Mouse (Mus musculus) mesoderm, embryonic 11.5 days (tissue): ENCODE measurements around the gene Zbtb17.
A peak's percentile ranks its signal among the peaks of the same experiment; 100 is the strongest.

ENCODE experiments used
- DNase-seq: peaks from one replicate; pipeline ENCODE4 v3.0.0-alpha.2; 2012; ENCODE audit warnings: low read depth, low spot score

Zbtb17 gene

DNA sequence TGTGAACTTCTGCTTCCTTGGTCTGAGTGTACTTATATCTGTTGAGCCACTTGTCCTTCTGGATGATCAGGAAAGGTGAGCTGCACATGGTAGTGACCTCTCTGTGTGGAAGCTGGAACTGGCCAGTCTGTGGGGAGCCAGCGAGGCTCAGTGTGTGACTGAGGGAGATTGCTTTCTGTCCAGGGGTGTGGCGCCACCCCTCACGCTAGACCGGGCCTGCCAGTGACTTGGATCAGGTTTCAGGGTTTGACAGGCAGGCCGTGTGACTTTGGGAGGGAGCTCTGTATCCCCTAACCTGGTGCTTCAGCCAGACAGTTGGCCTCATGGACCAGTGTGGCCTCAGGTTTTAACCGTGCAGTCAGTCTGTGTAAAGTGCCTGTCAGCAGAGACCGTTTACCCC lies 13.8 kb downstream of the Zbtb17 start:
- peak; percentile 34 for DNase-seq

DNA sequence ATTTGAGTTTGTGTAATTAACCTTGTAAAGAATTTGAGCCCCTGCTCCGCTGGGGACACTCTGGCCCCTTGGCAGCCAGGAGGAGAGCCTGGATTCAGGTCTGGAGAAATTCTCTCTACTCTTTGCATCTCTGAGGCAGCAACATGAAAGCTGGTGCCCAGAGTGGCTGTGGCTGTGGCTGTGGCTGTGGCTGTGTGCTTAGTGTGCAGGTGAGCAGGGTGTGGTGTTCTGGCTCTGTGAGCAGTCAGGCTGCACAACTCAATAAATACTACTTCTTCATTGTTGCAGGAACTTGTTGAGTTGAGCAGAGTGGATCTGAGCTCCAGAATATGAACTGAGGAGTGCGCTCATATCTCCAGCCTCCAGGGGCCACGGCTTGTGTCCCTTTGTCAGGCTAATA lies 14.4 kb downstream of the Zbtb17 start:
- DNase-seq: no peak

DNA sequence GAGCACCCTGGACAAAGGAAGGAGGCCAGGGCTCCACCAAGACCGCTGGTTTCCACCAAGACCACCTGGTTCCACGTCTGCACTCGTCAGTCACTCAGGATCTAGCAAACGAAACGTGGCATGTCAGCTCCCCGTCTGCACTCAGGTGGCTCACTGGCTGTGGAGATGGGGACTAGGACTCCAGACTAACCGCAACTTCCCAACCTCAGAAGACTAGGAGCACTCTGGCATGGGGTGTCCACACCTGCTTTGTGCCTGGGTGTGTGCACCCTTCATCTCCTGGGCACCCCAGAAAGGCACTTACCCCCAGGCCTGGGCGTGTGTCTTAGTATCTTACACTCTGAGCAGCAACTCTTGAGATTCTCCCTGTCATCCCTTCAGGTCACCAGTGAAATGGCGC lies 15.3 kb downstream of the Zbtb17 start:
- no peak for DNase-seq

DNA sequence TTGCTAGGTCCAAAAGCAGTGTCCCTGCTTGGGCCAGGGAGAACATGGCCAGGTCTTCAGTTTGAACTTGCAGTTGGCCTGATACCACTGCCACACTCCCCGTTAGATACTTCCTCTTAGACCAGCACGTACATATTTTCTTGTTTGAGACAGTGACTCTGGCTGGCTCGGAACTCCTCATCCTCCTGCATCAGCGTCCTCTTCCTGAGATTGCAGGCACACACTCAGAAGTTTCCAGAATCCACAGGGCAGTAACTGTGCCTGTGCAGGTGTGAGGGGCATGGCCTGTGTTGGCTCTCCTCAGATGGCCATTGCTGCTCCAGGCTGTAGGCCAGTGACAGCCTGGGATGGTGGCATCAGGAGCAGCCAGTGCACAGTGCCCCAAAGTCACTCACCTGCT lies 16.0 kb downstream of the Zbtb17 start:
- DNase-seq: no peak

DNA sequence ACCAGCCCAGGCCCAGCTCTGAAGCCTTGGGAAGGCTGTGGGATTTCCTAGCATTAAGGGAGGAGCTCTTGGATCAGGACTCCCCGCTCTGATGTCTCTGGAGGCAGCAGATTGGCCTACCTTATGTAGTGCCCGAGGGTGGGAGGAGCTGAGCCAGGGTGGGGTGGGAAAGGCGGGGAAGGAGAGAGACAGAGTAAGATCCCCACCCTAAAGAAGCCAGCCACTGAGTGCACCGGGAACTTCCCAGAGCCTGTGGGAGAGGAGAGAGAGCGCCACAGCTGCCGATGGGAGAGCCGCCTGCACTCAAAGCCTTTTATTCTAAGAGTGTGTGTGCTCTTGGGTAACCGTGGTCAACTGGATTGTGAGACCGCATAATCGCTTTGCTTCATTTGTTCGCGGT lies 16.6 kb downstream of the Zbtb17 start:
- DNase-seq: no peak

DNA sequence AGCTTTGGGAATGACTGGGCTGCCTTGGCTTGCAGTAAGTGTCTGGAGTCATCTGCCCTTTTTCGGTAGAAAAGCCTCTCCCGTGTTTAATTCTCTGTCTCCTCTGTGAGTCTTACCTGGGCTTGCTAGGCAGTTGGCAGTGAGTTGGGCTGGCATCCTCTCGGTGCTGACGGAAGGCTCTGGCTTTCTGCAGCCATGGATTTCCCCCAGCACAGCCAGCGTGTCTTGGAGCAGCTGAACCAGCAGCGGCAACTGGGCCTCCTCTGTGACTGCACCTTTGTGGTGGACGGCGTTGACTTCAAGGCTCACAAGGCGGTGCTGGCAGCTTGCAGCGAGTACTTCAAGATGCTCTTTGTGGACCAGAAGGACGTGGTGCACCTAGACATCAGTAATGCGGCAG lies 17.1 kb downstream of the Zbtb17 start:
- no peak for DNase-seq

DNA sequence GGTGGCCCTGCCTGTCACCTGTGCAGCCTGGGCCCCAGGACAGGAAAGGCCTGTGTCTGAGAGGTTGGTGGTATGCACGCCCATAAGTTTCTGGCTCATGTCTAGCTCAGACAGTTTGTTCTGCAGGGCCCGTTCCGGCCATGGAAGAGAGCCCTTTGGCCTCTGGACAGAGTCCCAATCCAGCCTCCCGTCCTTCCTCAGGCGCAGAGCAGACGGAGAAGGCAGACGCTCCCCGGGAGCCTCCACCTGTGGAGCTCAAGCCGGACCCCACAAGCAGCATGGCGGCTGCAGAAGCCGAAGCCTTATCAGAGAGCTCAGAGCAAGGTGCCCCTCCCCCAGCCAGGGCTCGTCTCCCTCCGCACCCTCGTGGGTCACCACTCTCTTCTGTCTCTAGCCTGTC lies 19.0 kb downstream of the Zbtb17 start:
- no peak for DNase-seq

DNA sequence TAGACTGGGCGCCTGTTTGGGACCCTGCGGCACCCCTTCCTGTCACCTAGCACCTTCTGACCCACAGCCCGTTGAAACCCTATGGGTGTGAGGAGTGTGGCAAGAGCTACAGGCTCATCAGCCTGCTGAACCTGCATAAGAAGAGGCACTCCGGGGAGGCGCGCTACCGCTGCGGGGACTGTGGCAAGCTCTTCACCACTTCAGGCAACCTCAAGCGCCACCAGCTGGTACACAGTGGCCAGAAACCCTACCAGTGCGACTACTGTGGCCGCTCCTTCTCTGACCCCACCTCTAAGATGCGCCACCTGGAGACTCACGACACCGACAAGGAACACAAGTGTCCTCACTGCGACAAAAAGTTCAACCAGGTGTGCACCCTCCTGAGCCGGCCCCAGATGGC lies 20.3 kb downstream of the Zbtb17 start:
- no peak for DNase-seq

DNA sequence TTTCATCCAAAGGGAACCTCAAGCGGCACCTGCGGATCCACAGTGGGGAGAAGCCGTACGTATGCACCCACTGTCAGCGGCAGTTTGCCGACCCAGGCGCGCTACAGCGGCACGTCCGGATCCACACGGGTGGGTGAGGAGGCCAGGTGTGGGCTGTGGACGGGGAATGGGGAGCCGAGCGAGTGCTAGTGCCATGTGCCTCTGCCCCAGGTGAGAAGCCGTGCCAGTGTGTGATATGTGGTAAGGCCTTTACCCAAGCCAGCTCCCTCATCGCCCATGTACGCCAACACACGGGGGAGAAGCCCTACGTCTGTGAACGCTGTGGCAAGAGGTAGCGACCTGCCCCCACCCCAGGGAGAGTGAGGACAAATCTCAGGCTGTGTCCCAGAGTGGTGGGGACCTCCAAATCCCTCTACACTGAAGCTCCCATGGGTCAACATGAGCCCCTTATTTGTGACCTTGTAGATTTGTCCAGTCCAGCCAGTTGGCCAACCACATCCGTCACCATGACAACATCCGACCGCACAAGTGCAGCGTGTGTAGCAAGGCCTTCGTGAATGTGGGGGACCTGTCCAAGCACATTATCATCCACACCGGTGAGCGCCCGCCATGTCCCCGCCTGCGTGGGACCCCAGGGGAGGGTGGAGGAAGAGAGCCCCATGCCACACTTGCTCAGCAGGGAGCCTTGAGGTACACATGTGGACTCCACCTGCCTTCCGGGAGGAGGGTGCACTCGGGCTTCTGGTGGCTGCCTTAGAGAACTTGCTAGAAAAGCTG lies 21.2 kb downstream of the Zbtb17 start:
- DNase-seq: no peak

DNA sequence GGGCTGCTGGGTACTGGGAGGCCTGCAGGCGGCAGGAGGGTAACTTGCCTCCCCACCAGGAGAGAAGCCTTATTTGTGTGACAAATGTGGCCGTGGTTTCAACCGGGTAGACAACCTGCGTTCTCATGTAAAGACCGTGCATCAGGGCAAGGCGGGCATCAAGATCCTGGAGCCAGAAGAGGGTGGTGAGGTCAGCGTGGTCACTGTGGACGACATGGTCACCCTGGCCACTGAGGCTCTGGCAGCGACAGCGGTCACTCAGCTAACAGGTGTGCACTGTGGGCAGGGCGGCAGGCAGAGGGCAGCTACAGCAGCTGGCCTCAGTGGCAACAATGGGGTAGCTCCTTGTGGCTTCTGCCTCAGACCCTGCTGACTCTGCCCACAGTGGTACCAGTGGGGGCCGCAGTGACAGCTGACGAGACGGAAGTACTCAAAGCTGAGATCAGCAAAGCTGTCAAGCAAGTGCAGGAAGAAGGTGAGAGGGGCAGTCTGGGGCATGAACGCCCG lies 21.9 kb downstream of the Zbtb17 start:
- no peak for DNase-seq

DNA sequence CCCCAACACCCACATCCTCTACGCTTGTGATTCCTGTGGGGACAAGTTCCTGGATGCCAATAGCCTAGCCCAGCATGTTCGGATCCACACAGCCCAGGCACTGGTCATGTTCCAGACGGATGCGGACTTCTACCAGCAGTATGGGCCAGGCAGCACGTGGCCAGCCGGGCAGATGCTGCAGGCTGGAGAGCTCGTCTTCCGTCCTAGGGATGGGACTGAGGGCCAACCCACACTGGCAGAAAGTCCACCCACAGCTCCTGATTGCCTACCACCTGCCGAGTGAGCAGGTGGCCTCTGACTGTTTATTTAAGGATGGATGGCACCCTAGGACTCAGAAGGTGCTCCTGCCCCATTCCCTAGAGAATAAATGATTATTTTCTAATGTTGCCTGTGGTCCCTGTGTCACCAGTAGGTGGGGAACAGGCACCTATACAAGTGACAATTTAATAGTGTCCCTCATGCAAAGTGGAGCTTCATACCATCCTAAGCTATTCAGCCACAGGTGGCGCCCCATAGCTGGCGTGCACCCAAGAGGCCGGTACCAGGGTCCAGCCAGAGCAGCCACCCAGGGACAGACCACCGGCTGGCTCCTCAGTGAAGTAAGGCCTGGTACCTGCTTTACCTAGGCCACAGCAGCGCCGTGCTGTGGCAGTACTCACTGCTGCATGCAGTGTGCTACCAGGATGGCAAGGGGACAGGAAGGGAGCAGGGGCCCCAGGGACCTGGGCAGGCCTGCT lies 22.6 kb downstream of the Zbtb17 start:
- DNase-seq: no peak

DNA sequence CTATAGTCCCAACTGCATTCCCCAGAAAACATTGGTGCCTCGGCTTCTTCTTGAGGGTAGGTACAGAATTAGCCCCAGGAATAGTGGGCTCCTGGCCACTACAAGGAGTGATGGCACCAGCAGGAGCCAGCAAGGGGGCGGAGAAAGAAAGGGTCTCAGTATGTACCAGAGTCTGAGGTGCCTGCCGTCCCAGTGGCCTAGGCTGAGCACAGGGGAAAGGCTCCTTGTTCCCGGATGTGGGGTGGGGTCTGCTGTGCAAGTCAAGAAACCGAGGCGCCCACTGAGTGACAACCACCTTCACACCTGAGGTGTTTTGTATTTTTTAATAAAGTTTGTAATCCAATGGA lies 23.1 kb downstream of the Zbtb17 start:
- no peak for DNase-seq

DNA sequence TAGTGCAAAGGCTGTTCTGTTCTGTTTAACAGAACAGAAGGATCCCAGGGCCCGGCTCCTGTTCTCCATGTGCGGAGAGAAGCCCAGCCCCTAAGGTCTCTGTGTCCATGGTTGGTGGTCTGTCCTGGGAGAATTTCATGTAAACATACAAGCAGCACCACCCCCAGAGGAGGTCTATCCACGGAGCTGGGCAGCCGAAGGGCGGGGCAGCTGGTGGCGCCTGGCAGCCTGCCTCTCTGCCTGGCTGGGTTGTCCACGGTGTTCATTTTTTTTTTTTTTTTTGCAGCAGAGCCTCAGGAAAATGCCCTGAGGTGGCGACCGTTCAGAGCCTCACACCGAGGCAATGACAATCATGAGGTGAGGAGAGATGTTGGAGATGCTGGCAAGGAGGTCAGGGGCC lies 24.1 kb downstream of the Zbtb17 start:
- no peak for DNase-seq

DNA sequence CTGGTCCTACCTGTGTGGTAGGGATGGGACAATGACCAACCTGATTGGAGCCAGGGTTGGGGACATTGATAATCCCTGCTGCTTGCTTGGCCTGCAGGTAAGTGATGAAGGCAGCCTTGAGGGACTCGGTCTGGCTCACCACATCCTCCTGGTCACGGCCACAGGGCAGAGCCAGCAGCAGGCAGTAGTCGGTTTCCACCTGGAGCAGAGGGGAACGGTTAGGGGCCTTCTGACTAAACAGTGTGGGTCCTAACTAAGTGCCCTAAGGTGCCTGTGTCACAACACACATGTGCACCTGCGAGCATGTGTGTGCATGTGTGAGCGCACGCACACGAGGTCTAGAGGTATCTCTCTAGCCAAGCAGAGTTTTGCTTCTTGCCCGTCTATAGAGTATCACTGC lies 24.9 kb downstream of the Zbtb17 start:
- no peak for DNase-seq

DNA sequence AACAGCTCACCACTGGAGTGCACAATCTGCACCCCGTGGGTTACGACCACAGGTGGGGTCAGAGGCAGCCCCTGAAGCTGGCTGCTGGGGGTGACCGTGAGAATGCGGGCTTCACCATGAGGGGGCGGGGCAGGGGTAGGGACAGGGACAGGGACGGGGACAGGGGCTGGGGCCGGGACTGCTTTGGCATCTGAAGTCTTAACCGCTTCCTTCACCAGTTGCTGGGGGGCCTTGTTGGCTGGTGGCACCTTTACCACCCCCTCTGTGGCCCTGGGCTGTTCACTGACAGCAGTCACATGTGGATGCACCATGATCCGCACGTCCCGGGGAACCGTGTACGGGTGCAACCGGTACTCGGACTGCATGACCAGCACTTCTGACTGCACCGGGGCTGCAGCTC lies 27.0 kb downstream of the Zbtb17 start:
- no peak for DNase-seq

DNA sequence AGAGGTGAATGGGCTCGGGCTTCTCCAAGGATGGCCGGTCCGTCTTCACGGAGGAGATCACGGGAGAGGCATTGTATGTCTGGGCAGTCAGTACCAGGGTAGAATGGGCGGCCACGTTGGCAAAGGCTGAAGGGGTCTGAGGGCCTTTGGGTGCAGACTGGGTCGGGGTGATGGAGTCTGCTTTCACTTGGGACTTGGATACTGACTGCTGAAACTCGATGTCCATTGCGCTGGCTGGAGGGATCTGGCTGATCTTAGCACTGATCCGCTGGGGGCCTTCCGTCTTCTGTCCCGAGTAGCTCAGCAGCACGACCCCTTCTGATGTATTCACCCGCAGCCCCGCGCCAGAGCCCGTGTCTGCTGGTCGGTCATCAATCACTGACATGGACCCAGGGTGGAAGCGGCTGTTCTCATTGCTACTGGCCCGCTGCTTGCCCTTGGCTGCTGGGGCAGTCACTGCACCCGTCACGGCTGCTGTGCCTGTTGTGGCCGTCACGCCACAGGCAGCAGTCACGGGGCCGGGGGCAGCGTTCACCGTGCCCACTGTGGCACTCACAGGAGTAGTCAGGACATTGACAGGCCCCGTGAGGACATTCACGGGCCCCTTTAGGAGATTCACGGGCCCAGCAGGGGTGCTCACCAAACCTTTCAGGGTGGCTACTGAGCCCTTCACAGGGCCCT lies 28.3 kb downstream of the Zbtb17 start:
- DNase-seq: peak; percentile 23

DNA sequence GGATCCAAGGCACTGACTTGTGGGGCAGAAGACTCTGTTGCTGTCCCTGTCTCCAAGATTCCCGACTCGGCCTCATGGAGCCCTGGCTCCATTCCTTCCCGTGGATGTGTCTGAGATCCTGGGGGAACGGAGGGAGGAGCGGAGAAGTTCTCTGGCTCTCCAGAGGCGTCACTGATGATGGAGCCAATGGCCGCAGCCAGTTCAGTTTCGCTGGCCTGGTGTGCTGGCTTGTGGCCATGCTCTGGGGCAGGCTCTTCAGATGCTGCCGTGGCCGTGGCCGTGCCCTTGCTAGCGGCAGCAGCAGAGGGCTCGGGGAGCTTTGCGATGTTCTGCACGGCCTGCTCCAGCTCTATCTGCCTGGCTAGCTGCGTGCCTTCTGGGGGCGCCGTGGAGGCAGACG lies 30.0 kb downstream of the Zbtb17 start:
- DNase-seq: no peak

DNA sequence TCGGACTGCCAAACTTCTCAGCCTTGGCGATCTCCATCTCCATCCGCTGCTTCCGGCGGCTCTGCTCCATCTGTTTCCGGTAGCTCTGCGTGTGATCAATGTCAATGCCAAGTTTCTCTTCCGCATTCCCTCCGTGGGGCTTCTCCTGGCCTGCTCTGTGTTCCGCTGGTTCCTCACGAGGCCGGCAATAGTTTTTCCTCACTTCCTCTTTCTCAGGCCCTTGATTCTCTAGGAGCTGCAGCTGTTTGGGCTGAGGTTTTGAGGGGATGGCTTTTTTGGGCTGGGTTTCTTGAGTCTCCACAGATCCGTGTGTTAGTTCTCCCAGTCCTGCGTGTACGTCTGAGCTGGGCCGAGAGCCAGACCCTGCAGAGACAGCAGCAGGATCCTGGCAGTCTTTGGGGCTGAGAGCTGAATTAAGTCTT lies 33.2 kb downstream of the Zbtb17 start:
- no peak for DNase-seq

DNA sequence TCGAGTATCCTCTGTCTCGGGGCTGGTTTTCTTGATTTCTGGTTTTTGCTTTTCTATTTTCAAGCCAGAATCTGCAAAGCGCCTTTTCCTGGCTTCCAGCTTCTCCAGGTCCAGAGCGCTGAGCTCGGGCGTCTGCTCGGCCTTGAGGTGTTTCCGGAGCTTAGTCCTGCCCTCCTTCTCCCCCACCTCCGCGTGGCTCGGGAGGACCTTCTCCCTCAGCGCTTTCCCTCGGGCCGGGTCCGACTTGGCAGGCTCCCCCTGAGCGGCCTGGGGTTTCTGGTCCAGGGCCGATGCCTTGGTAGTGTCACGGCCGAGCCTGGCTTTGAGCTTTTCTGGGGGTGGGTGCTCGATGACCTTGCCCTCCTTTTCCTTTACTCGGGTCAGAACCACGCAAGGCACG lies 33.8 kb downstream of the Zbtb17 start:
- no peak for DNase-seq

DNA sequence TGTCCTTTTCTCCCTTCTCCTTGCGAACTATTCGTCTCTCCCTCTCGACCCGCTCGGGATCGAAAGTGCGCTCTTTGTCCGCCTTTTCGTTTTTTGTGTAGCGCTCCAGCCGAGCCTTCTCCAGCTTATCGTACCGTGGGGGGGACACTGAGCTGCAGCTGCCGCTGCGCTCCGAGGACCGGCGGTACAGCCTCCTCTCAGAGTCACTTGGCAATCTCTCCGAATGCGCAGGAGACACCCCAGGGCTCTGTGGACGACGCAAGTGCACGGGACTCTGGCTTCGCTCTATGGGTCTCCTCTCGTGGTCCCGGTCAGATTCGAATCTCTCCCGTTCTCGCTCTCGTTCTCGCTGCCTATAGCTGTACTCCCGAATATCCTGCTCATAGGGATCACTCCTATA lies 34.3 kb downstream of the Zbtb17 start:
- no peak for DNase-seq

DNA sequence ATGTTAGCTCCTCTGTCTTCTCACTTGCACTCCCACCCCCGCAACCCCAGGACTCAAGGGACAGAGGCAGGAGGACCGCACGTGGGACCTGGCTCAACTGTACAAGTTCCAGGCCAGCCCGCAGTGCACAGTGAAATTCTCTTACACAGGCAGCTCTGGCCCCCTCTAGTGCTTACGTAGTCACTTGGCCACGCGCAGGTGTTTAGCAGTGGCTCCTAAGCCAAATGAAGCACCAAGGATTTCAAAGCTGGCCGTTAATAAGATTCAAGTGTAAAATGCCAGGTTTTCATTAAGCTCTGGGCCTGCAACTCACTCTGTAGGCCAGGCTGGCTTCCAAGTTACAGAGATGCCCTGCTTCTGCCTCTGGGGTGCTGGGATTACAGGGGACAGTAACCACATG lies 35.0 kb downstream of the Zbtb17 start:
- DNase-seq: no peak

DNA sequence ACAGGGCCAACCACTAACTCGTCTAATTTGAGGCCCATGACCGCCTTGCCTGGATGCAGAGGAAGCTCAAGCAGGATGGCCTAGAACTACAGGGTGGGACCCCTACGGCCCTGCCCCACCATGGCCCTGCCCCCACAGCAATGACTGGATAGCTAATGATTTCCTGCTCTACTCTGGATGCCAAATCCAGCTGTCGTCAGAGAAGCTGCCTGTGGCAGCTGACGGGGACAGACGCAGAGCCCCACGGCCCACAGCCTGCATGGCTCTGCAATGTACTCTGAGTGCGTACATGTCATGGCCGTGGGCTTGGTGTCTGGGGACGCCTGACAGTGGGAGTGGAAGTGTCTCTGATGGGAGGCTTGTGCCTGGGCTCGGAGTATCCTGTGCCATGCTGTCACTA lies 39.6 kb downstream of the Zbtb17 start:
- no peak for DNase-seq

DNA sequence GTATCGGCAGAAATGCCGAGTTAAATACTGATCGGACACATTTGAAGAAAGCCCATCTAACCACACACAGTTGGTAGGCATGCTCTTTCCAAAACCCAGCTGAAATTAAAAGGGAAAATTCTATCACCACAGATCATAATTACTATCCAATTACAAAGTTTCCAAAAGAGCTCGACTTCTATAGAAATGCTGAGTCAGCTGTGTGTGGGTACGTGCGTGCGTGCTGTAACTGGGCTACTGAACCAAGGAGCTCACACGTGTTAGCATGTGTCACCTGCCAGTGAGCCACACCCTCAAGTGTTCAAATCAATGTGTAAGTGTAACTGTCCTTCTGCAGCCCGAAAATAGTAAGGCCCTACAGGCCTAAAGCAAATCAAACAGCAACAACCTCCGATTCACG lies 43.1 kb downstream of the Zbtb17 start:
- DNase-seq: no peak
